Mouse (Mus musculus) embryonic facial prominence, embryonic 15.5 days (tissue): ENCODE results near the gene Plscr1. TPM values are rescaled to one million over a fixed set of nuclear protein-coding genes. Genes with fewer than 3 reads are reported as not detected.

Experiments used
- ATAC-seq: fragments of 200-750 bp; cut with Nextera tagmentation; 2 replicates; pipeline ENCODE4 v1.8.0; 2017; ENCODE audit warnings: low read depth, moderate TSS enrichment; ENCODE audit not compliant: insufficient number of reproducible peaks, low FRiP score, low TSS enrichment
- H3K27ac ChIP-seq: fragments of 300-500 bp; sonication (generic); replicated peaks from 2 replicates; pipeline ENCODE4 v1.5.1; 2015; ENCODE audit warnings: mild to moderate bottlenecking, inconsistent platforms
- H3K27me3 ChIP-seq: fragments of 300-500 bp; sonication (generic); 2 replicates; pipeline ENCODE4 v1.6.1; 2015; ENCODE audit warnings: inconsistent platforms
- H3K36me3 ChIP-seq: fragments of 300-500 bp; sonication (generic); 2 replicates; pipeline ENCODE4 v1.6.1; 2015; ENCODE audit warnings: mild to moderate bottlenecking, inconsistent platforms
- H3K4me1 ChIP-seq: fragments of 300-500 bp; sonication (generic); 2 replicates; pipeline ENCODE4 v1.6.1; 2015; ENCODE audit warnings: inconsistent platforms
- H3K4me2 ChIP-seq: fragments of 300-500 bp; sonication (generic); replicated peaks from 2 replicates; pipeline ENCODE4 v1.6.1; 2015; ENCODE audit warnings: mild to moderate bottlenecking, inconsistent platforms
- H3K4me3 ChIP-seq: fragments of 300-500 bp; sonication (generic); replicated peaks from 2 replicates; pipeline ENCODE4 v1.5.1; 2015; ENCODE audit warnings: mild to moderate bottlenecking, inconsistent platforms
- H3K9ac ChIP-seq: fragments of 300-500 bp; sonication (generic); 2 replicates; pipeline ENCODE4 v1.6.1; 2015; ENCODE audit warnings: inconsistent platforms
- H3K9me3 ChIP-seq: fragments of 300-500 bp; sonication (generic); replicated peaks from 2 replicates; pipeline ENCODE4 v1.6.1; 2016; ENCODE audit warnings: inconsistent platforms
- WGBS: fragments of 180-500 bp; shearing (Covaris S2); methylation state at CpG from one replicate; pipeline ENCODE4 v1.1.7; 2015; 5-methylcytosine and 5-hydroxymethylcytosine counted together
- polyA plus RNA-seq: library from polyadenylated mRNA; unstranded; fragments of >200 nt; fragmentation: Nextera tagmentation; extraction: Ambion mirVana; gene quantifications from 2 replicates; pipeline ENCODE4 v1.2.1, GENCODE M21; 2015

The Plscr1 gene
- polyA plus RNA-seq, 1 experiment from 2014 or later = 18.9 TPM

DNA sequence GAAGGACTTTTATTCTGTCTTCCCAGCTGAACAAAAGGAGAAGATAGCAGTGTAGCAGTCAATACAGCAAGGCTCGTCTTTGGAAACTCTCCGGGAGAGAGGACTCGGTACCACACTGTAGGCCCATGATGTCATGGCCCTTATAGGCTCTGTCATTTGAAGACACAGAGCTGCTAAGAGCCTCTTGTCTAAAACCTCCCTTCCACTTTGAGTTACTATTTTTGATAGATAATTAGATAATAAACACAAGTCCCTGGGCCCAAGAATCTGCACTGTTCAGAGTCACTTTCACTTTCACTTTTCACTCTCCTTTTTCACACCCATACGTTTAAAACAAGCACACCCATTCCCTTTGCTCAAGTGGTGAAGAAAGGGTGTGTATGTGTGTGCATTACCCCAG is 16.2 kb downstream of the Plscr1 start:
- H3K27me3 ChIP-seq = no peaks in the 10 kb centered on the region
- H3K9me3 ChIP-seq = no peaks in the 10 kb centered on the region
- WGBS = 88% methylated on average over 4 of the region's 4 CpGs
- no peaks in the 10 kb centered on the region for H3K4me1 ChIP-seq
- no peak overlapping the region for H3K9ac ChIP-seq
- no peaks in the 10 kb centered on the region for H3K36me3 ChIP-seq
- no peak overlapping the region for H3K4me2 ChIP-seq
- no peak for ATAC-seq
- no peak overlapping the region for H3K4me3 ChIP-seq
- H3K27ac ChIP-seq = no peak overlapping the region

DNA sequence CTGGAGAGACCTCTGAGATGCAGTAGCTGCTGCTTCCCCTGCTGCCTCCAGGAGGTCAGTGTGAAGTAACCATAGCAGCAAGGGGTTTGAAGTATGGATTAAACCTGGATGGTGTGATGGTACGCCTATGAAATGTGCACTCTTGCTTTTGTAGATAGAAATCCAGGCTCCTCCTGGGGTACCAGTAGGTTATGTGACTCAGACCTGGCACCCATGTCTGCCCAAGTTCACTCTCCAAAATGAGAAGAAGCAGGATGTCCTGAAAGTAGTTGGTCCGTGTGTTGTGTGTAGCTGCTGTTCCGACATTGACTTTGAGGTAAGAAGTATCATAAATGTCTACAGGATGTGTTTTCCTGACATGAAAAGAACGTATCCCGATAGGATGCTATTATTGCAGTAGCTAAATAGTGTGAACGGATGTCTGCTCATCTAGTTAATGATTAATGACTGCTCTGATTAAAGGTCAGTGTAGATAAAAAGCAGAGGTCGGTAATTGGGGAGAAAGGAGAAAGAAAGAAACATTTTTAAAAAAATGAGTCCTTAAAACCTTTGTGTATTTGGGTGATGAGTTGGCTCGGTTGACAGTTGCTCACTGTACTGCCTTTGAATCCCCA is 17.1 kb downstream of the Plscr1 start:
- Histone ChIP-seq H3K9ac (no peak overlapping the region), H3K4me1 (no peaks in the 10 kb centered on the region), H3K9me3 (no peaks in the 10 kb centered on the region), H3K36me3 (no peaks in the 10 kb centered on the region), H3K27me3 (no peaks in the 10 kb centered on the region), H3K27ac (no peak overlapping the region), H3K4me3 (no peak overlapping the region), H3K4me2 (no peak overlapping the region)
- 77% methylated on average over 8 of the region's 8 CpGs for WGBS
- ATAC-seq = no peak

DNA sequence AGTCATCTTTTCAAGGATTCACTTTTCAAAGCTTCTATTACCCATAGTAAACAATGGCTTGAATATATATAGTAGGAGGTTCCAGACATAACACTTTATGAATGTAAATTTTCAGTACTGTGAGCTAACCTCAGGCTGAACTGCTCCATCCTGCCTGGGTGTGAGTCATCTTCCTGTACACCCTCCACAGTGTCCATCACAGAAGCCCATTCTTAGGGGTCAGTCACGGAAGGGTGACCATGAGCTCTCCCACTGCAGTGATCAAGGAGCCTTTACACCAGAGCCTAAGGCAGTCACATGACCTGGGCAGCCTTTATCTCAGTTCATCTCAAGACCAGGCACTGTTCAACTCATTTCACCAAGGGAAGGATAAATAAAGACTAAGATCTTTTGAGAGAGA is 18.2 kb downstream of the Plscr1 start:
- Histone ChIP-seq H3K4me2 (no peak overlapping the region), H3K9me3 (no peaks in the 10 kb centered on the region), H3K36me3 (no peaks in the 10 kb centered on the region), H3K4me1 (no peaks in the 10 kb centered on the region), H3K27ac (no peak overlapping the region), H3K4me3 (no peak overlapping the region), H3K9ac (no peak overlapping the region), H3K27me3 (no peaks in the 10 kb centered on the region)
- 58% methylated on average over 1 of the region's 1 CpGs for WGBS
- no peak for ATAC-seq

DNA sequence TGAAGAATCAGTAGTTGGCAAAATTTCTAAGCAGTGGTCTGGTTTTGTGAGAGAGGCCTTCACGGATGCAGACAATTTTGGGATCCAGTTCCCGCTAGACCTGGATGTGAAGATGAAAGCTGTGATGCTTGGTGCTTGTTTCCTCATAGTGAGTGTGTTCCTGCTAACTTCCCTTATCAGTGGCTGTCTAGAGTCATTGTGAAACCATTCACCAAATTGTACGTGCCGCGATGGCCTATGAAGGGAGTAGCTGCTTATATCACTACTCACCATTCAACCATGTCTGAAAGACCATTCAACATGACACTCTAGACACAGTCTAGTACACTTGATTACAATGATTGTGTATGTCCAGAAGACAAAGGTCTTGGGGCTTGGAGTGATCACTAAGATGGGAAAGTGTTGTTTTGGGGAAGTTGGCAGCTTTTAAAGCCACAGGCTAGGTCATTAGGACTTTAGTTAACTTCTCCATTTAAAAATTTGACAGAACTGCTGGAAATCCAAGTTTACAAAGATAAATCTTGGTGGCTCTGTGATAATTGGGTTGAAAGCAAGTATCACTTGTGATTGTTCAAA is 20.4 kb downstream of the Plscr1 start:
- 95% methylated on average over 5 of the region's 5 CpGs for WGBS
- H3K4me3 ChIP-seq = no peak overlapping the region
- no peak overlapping the region for H3K9ac ChIP-seq
- no peaks in the 10 kb centered on the region for H3K36me3 ChIP-seq
- no peaks in the 10 kb centered on the region for H3K9me3 ChIP-seq
- H3K27ac ChIP-seq = no peak overlapping the region
- no peak for ATAC-seq
- H3K4me1 ChIP-seq = no peaks in the 10 kb centered on the region
- no peak overlapping the region for H3K4me2 ChIP-seq
- H3K27me3 ChIP-seq = no peaks in the 10 kb centered on the region

DNA sequence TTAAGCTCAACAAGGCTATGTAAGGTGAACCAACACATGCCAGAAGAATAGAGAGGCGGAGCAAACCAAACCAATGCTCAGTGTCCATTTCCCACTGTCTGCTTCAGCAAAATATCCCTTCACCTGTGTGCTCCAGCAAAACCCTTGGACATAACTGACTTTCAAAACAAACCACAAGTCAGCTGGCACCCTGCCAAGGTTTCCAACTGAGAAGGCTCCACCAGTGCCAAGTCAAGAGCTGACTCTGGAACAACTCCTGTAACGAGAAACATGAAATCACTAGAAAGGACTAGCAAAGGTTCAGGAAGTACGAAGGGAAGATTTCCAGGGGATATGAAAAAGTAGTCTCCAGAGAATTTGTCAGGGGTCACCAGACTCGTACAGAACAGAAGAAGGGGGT is 21.4 kb downstream of the Plscr1 start:
- Histone ChIP-seq H3K9ac (no peak overlapping the region), H3K36me3 (no peaks in the 10 kb centered on the region), H3K9me3 (no peaks in the 10 kb centered on the region), H3K4me3 (no peak overlapping the region), H3K27me3 (no peaks in the 10 kb centered on the region), H3K4me1 (no peaks in the 10 kb centered on the region), H3K4me2 (no peak overlapping the region), H3K27ac (no peak overlapping the region)
- ATAC-seq = 0 out of 2 replicates have a peak, but pooled peaks have one; percentile 15
- 35% methylated on average over 4 of the region's 4 CpGs for WGBS

DNA sequence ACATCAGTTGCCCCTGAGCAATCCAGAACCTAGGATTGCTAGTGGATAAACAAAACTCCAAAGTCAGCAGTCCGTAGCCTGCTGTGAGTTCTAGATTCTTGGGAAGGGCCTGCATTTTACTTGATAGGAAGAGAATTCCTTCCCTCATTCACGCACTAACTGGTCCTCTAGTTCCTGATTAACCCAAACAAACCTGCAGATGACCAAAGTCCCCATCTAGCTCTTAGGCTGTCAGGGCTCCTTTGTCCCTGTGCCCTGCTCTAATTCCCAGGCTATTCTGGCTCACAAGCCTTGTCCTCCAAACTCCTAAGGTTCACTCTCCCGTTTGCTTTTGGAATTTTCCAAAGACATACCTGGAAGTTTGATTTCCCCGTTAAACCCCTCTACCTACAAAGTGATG is 23.1 kb downstream of the Plscr1 start:
- H3K9me3 ChIP-seq = no peaks in the 10 kb centered on the region
- H3K4me1 ChIP-seq = no peaks in the 10 kb centered on the region
- ATAC-seq = no peak
- no peaks in the 10 kb centered on the region for H3K27me3 ChIP-seq
- H3K27ac ChIP-seq = no peak overlapping the region
- H3K36me3 ChIP-seq = no peaks in the 10 kb centered on the region
- H3K9ac ChIP-seq = no peak overlapping the region
- no peak overlapping the region for H3K4me3 ChIP-seq
- H3K4me2 ChIP-seq = no peak overlapping the region
- whole genome bisulfite sequencing = 89% methylated on average over 4 of the region's 4 CpGs

DNA sequence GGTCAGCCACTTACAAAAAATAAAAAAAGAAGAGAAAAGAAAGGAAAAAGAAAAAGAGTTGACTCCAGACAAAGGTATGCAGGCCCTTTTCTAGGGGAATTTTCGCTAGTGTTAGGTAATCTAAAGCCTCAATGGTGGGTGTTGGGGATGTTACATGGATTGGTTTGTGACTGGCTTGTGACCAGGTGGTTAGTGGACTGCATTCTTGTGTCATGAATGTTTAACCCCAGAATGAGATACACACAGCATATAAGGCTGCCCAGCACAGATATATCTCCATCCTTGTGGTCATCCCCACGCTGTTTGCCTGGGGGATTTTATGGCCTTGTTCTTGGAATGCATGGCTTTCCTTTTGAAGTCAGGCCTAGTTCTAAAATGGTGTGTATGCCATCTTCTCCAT is 23.7 kb downstream of the Plscr1 start:
- no peaks in the 10 kb centered on the region for H3K27me3 ChIP-seq
- H3K4me3 ChIP-seq = no peak overlapping the region
- H3K27ac ChIP-seq = no peak overlapping the region
- no peaks in the 10 kb centered on the region for H3K4me1 ChIP-seq
- H3K9me3 ChIP-seq = no peaks in the 10 kb centered on the region
- no peak for ATAC-seq
- H3K36me3 ChIP-seq = no peaks in the 10 kb centered on the region
- H3K4me2 ChIP-seq = no peak overlapping the region
- H3K9ac ChIP-seq = no peak overlapping the region
- WGBS = 87% methylated on average over 2 of the region's 2 CpGs

DNA sequence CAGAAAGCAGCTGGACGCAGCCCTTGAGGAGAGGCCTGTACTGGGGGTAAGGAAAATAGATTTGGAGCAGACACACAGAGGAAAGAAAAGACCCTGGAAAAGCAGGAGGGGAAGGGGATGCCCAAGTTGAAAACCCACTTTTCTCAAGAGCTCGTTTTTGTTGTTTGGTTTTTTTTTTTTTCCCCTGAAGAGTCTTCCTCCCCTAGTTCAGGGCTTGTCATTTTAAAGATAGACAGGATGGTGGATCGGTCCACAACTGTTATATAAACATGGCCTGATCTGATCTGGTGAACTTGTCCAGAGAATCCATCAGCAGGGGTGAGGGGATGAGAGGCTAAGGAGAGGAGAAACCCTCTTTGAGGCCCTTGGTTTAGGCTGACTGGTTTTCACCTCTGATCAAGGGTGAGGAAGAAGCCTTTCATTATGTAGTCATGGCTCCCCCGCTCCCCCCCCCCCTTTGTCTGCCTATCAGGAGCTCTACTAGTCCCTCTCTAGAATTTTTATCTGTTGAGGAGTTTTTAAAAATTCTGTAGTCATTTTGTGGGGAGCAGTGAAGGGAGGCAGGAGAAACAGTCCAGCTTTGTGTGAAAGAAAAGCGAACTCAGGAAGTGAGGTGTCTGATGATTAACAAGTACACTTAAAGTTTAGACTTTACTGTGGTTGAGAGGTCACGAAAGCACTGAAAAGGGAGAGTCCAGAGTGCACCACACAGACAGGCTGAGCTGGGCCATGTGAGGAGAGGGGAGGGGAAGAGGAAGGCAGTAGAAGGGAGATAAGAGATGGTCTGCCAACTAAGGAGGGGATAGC is 24.6 kb downstream of the Plscr1 start:
- Histone ChIP-seq H3K27me3 (no peaks in the 10 kb centered on the region), H3K27ac (no peak overlapping the region), H3K4me2 (no peak overlapping the region), H3K4me3 (no peak overlapping the region), H3K36me3 (no peaks in the 10 kb centered on the region), H3K9ac (no peak overlapping the region), H3K9me3 (no peaks in the 10 kb centered on the region), H3K4me1 (no peaks in the 10 kb centered on the region)
- 75% methylated on average over 6 of the region's 6 CpGs for WGBS
- ATAC-seq = no peak

DNA sequence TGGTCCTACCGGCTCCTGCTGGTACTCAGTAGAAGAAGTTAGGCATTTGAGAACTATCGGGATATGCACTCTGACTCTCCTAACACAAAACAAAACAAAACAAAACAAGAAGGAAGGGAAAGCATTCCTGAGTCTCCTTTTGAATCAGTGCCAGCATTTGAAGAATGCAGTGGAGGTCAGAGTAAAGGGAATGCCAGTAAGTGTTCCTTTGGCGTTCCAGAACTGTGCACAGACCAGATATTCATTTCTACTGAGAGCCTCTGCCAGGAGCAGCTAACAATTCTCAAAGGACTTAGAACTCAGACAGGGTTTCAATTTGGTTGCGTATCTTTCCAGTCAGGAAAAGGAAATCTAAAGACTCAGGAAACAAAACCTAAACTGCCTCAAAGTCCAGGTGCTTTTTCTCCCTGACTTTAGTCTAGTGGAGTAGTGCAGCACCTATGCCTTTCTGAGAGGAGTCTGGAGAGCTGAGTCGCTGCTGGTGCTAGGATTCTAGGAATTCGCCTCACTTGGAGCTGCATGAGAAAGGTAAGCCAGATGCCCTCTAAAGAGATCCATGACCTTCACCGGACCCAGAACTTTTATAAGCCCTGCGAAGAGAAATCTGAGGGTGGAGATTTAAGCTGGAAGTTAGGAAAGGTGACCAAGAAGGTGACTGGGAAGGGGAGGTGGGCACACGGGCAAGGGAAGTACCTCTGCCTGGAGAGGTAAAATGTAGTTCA is 26.1 kb downstream of the Plscr1 start, which contains the start of gene Plscr2:
Gene Plscr2, plus strand, starts transcription at position 117 of the 722 bp plus-strand sequence.
- WGBS = 53% methylated on average over 9 of the region's 9 CpGs
- Histone ChIP-seq H3K27ac (no peak within 1 kb of the TSS), H3K9ac (no peak within 1 kb of the TSS), H3K4me2 (no peak within 1 kb of the TSS), H3K4me1 (no peaks in the 10 kb centered on the region), H3K4me3 (no peak within 1 kb of the TSS), H3K36me3 (no peaks in the 10 kb centered on the region), H3K27me3 (no peaks in the 10 kb centered on the region), H3K9me3 (no peaks in the 10 kb centered on the region)
- no peak; the same call in 1 of the 2 replicates for ATAC-seq

DNA sequence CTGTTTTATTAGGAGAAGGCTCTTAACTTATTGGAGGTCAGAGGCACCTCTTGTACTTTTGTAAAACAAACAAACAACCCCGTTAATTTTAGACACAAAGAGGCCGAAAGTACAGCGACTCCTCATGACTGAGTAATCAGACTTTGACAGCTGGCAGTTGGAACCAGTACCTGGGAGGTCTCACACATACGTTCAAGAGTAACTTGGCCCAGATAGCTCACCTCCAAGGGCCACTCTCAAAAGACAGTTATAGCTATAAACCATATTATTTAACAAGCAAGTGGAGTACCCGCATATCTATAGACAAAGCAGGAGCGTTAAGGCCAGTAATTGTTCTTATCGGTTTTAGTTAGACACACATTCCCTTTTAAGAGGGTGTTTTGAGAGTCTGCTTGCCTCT is 26.8 kb downstream of the Plscr1 start:
- H3K4me2 ChIP-seq = no peak overlapping the region
- WGBS = 71% methylated on average over 7 of the region's 7 CpGs
- H3K27ac ChIP-seq = no peak overlapping the region
- no peaks in the 10 kb centered on the region for H3K9me3 ChIP-seq
- no peak for ATAC-seq
- no peak overlapping the region for H3K9ac ChIP-seq
- H3K4me1 ChIP-seq = no peaks in the 10 kb centered on the region
- no peaks in the 10 kb centered on the region for H3K36me3 ChIP-seq
- no peaks in the 10 kb centered on the region for H3K27me3 ChIP-seq
- H3K4me3 ChIP-seq = no peak overlapping the region

DNA sequence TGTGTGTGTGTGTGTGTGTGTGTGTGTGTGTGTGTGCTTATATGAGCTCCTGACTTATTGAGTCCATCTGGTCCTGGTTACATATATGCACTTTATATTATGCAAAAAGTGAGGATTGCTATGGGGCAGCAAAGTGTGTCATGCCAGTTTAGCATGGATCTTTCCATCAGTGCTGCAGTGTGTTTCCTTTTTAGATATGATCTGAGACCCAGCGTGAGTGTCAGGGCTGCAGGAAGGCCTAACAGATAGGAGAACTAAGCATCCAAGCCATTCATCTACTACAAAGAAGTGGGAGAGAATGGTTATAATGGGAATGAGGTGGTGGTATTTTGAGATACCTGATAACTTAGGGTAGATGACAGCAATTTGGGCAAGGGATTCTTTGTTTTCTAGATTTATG is 30.5 kb downstream of the Plscr1 start:
- Histone ChIP-seq H3K36me3 (no peaks in the 10 kb centered on the region), H3K9me3 (no peaks in the 10 kb centered on the region), H3K27ac (no peak overlapping the region), H3K27me3 (no peaks in the 10 kb centered on the region), H3K9ac (no peak overlapping the region), H3K4me3 (no peak overlapping the region), H3K4me1 (peaks cover 4% of the 10 kb centered on the region; the same call in 1 of the 2 replicates), H3K4me2 (no peak overlapping the region)
- no peak for ATAC-seq
- WGBS = 76% methylated on average over 1 of the region's 1 CpGs
